Mouse (Mus musculus) liver, embryonic 15.5 days (tissue): Measurements from ENCODE around the gene Alk. TPM values are rescaled to one million over a fixed set of nuclear protein-coding genes. Genes with fewer than 3 reads are reported as not detected.

Source experiments
- ATAC-seq: fragments of 200-750 bp; cut with Nextera tagmentation; 2 replicates; pipeline ENCODE4 v1.8.0; 2017; ENCODE audit warnings: moderate number of reproducible peaks, mild to moderate bottlenecking, moderate library complexity; ENCODE audit not compliant: insufficient read depth
- H3K27ac ChIP-seq: fragments of 300-500 bp; sonication (generic); replicated peaks from 2 replicates; pipeline ENCODE4 v1.5.1; 2015; ENCODE audit warnings: mild to moderate bottlenecking, inconsistent platforms
- H3K27me3 ChIP-seq: fragments of 300-500 bp; sonication (generic); 2 replicates; pipeline ENCODE4 v1.6.1; 2015; ENCODE audit warnings: mild to moderate bottlenecking, inconsistent platforms
- H3K36me3 ChIP-seq: fragments of 300-500 bp; sonication (generic); replicated peaks from 2 replicates; pipeline ENCODE4 v1.6.1; 2015; ENCODE audit warnings: moderate library complexity, mild to moderate bottlenecking, inconsistent platforms
- H3K4me1 ChIP-seq: fragments of 300-500 bp; sonication (generic); replicated peaks from 2 replicates; pipeline ENCODE4 v1.6.1; 2015; ENCODE audit warnings: inconsistent platforms
- H3K4me2 ChIP-seq: fragments of 300-500 bp; sonication (generic); 2 replicates; pipeline ENCODE4 v1.6.1; 2015; ENCODE audit warnings: moderate library complexity, mild to moderate bottlenecking, inconsistent platforms
- H3K4me3 ChIP-seq: fragments of 300-500 bp; sonication (generic); replicated peaks from 2 replicates; pipeline ENCODE4 v1.5.1; 2015; ENCODE audit warnings: mild to moderate bottlenecking, inconsistent platforms
- H3K9ac ChIP-seq: fragments of 300-500 bp; sonication (generic); 2 replicates; pipeline ENCODE4 v1.6.1; 2015; ENCODE audit warnings: moderate library complexity, mild to moderate bottlenecking, inconsistent platforms
- H3K9me3 ChIP-seq: fragments of 300-500 bp; sonication (generic); replicated peaks from 2 replicates; pipeline ENCODE4 v1.6.1; 2016; ENCODE audit warnings: inconsistent platforms
- WGBS: fragments of 180-500 bp; shearing (Covaris S2); methylation state at CpG from one replicate; pipeline ENCODE4 v1.1.7; 2015; ENCODE audit warnings: mixed read lengths; ENCODE audit not compliant: insufficient replicate concordance; 5-methylcytosine and 5-hydroxymethylcytosine counted together
- polyA plus RNA-seq: library from polyadenylated mRNA; unstranded; fragments of >200 nt; fragmentation: Nextera tagmentation; extraction: Ambion mirVana; gene quantifications from 2 replicates; pipeline ENCODE4 v1.2.1, GENCODE M21; 2015

Gene Alk
- polyA plus RNA-seq, 1 experiment from 2014 or later: 0.06 TPM

DNA sequence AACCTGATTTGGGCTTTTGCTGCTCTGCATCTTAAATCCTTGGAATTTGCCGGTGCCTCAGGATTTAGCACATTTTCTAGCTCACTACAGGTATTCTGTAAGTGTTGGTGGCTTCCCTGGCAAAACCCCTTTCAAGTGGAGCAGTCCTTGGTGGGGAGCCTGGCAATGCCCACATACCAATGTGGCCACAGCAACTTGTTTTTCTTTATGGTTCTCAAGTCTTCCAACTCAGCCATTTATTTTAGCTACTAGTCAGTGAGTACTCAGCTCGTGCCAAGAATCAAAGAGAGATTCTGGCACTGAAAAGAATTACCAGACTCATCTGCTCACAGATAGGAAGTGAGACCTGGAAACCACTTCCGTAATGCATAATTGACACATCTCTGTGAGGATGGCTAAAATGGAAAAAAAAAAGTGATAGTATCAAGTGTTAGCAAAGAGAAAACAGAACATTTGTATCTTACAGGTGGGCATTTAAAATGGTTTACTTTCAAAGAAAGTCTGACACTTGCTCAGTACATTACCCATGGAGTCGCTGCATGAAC is 614.2 kb downstream of the Alk start:
- no peak overlapping the region for H3K4me2 ChIP-seq
- H3K4me1 ChIP-seq: no peaks in the 10 kb centered on the region
- H3K9ac ChIP-seq: no peak overlapping the region
- no peak overlapping the region for H3K4me3 ChIP-seq
- no peaks in the 10 kb centered on the region for H3K9me3 ChIP-seq
- no peak for ATAC-seq
- no peak overlapping the region for H3K27ac ChIP-seq
- no peaks in the 10 kb centered on the region for H3K27me3 ChIP-seq
- H3K36me3 ChIP-seq: no peaks in the 10 kb centered on the region
- WGBS: 49% methylated on average over 4 of the region's 4 CpGs

- ATAC-seq: no peak
- Histone ChIP-seq H3K9me3 (no peaks in the 10 kb centered on the region), H3K27ac (no peak overlapping the region), H3K4me3 (no peak overlapping the region), H3K9ac (no peak overlapping the region), H3K36me3 (no peaks in the 10 kb centered on the region), H3K4me2 (no peak overlapping the region), H3K4me1 (no peaks in the 10 kb centered on the region), H3K27me3 (no peaks in the 10 kb centered on the region)
- WGBS: 62% methylated on average over 9 of the region's 9 CpGs
Observed at GRCm38 (mm10) chr17:71988736-71989569, 615.5 kb downstream of the Alk start.

- peak overlapping the region; percentile 25; the same call in 1 of the 2 replicates for H3K4me2 ChIP-seq
Observed at GRCm38 (mm10) chr17:71986998-71987397, 617.4 kb downstream of the Alk start.

GRCm38 (mm10) chr17:71986456-71986855 is 618.0 kb downstream of the Alk start:
- H3K9me3 ChIP-seq: no peaks in the 10 kb centered on the region
- 21% methylated on average over 9 of the region's 9 CpGs for WGBS
- no peaks in the 10 kb centered on the region for H3K36me3 ChIP-seq
- H3K4me3 ChIP-seq: no peak overlapping the region
- H3K27me3 ChIP-seq: no peaks in the 10 kb centered on the region
- no peak overlapping the region for H3K27ac ChIP-seq
- no peak for ATAC-seq
- H3K9ac ChIP-seq: no peak overlapping the region
- peak overlapping the region; percentile 16; the same call in 1 of the 2 replicates for H3K4me2 ChIP-seq
- no peaks in the 10 kb centered on the region for H3K4me1 ChIP-seq

More at GRCm38 (mm10) chr17:71986998-71987397, 617.4 kb downstream of the Alk start:
- Histone ChIP-seq H3K36me3 (no peaks in the 10 kb centered on the region), H3K27ac (no peak overlapping the region), H3K9ac (no peak overlapping the region), H3K9me3 (no peaks in the 10 kb centered on the region), H3K4me1 (no peaks in the 10 kb centered on the region), H3K4me3 (no peak overlapping the region), H3K27me3 (no peaks in the 10 kb centered on the region)
- WGBS: 16% methylated on average over 8 of the region's 8 CpGs
- ATAC-seq: no peak

DNA sequence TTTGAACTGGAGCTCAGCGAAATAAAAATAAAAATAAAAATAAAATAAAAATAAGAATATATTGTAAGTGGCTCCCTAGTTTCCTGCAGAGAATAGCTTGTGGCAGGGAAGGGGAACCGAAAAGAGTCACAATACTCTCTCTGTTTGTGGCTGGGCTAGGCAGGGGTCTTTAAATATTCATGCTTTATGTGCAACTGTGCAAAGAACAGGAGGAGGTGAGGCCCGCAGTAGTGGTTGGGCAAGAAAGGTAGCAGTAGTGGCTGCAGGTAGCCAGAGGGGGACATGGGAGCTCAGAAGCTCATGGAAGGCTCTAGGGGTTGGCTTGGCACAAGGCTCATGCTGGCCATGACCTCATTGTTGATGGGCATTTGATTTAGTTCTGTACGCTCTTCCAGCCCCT is 623.2 kb downstream of the Alk start:
- H3K36me3 ChIP-seq: no peaks in the 10 kb centered on the region
- H3K4me2 ChIP-seq: no peak overlapping the region
- no peaks in the 10 kb centered on the region for H3K4me1 ChIP-seq
- ATAC-seq: no peak
- H3K9ac ChIP-seq: no peak overlapping the region
- H3K4me3 ChIP-seq: no peak overlapping the region
- no peaks in the 10 kb centered on the region for H3K27me3 ChIP-seq
- no peak overlapping the region for H3K27ac ChIP-seq
- H3K9me3 ChIP-seq: no peaks in the 10 kb centered on the region
- 63% methylated on average over 4 of the region's 4 CpGs for WGBS

GRCm38 (mm10) chr17:71980518-71981145 is 623.8 kb downstream of the Alk start:
- WGBS: 55% methylated on average over 3 of the region's 3 CpGs
- Histone ChIP-seq H3K27ac (no peak overlapping the region), H3K9me3 (no peaks in the 10 kb centered on the region), H3K4me2 (no peak overlapping the region), H3K4me3 (no peak overlapping the region), H3K9ac (no peak overlapping the region), H3K27me3 (no peaks in the 10 kb centered on the region), H3K4me1 (no peaks in the 10 kb centered on the region), H3K36me3 (no peaks in the 10 kb centered on the region)
- no peak for ATAC-seq

- Histone ChIP-seq H3K4me3 (no peak overlapping the region), H3K36me3 (no peaks in the 10 kb centered on the region), H3K27ac (no peak overlapping the region), H3K27me3 (no peaks in the 10 kb centered on the region), H3K9me3 (no peaks in the 10 kb centered on the region), H3K4me1 (no peaks in the 10 kb centered on the region), H3K4me2 (no peak overlapping the region), H3K9ac (no peak overlapping the region)
- 65% methylated on average over 8 of the region's 8 CpGs for WGBS
- no peak for ATAC-seq
Observed at GRCm38 (mm10) chr17:71979137-71979536, 625.3 kb downstream of the Alk start.

GRCm38 (mm10) chr17:71976661-71977060 is 627.8 kb downstream of the Alk start:
- H3K9me3 ChIP-seq: no peaks in the 10 kb centered on the region

GRCm38 (mm10) chr17:71973704-71974103 is 630.7 kb downstream of the Alk start:
- ATAC-seq: no peak
- H3K9me3 ChIP-seq: no peaks in the 10 kb centered on the region
- 63% methylated on average over 7 of the region's 7 CpGs for WGBS
- H3K9ac ChIP-seq: no peak overlapping the region
- no peaks in the 10 kb centered on the region for H3K27me3 ChIP-seq
- H3K36me3 ChIP-seq: no peaks in the 10 kb centered on the region
- H3K4me3 ChIP-seq: no peak overlapping the region
- no peak overlapping the region for H3K27ac ChIP-seq
- no peak overlapping the region for H3K4me2 ChIP-seq
- H3K4me1 ChIP-seq: no peaks in the 10 kb centered on the region

More at GRCm38 (mm10) chr17:71976661-71977060, 627.8 kb downstream of the Alk start:
- no peaks in the 10 kb centered on the region for H3K27me3 ChIP-seq
- no peak overlapping the region for H3K4me2 ChIP-seq
- H3K4me1 ChIP-seq: no peaks in the 10 kb centered on the region
- H3K9ac ChIP-seq: no peak overlapping the region
- no peaks in the 10 kb centered on the region for H3K36me3 ChIP-seq
- no peak overlapping the region for H3K4me3 ChIP-seq
- H3K27ac ChIP-seq: no peak overlapping the region
- 65% methylated on average over 4 of the region's 4 CpGs for WGBS
- no peak for ATAC-seq

GRCm38 (mm10) chr17:71967356-71967755 is 637.1 kb downstream of the Alk start:
- Histone ChIP-seq H3K4me2 (no peak overlapping the region), H3K36me3 (no peaks in the 10 kb centered on the region), H3K4me3 (no peak overlapping the region), H3K4me1 (no peaks in the 10 kb centered on the region), H3K9ac (no peak overlapping the region), H3K27ac (no peak overlapping the region), H3K27me3 (no peaks in the 10 kb centered on the region), H3K9me3 (no peaks in the 10 kb centered on the region)
- WGBS: 63% methylated on average over 12 of the region's 12 CpGs
- no peak for ATAC-seq
